Mouse (Mus musculus) layer of hippocampus, adult 2 months (tissue): ENCODE data around the gene Ephb4. TPM values are rescaled to one million over a fixed set of nuclear protein-coding genes. Genes with fewer than 3 reads are reported as not detected.

Experiments
- DNase-seq, 2 experiments: peaks; one replicate each; pipeline ENCODE4 v3.0.0; 2022; ENCODE audit warnings: low spot score in 2 of 2
- H3K27ac ChIP-seq: fragments of 200-600 bp; 2 replicates; pipeline ENCODE4 v1.8.1; 2022
- H3K4me3 ChIP-seq: fragments of 200-600 bp; 2 replicates; pipeline ENCODE4 v1.8.1; 2022; ENCODE audit warnings: mild to moderate bottlenecking
- CTCF ChIP-seq: fragments of 200-600 bp; conservative IDR thresholded peaks from 2 replicates; pipeline ENCODE4 v1.8.1; 2022; ENCODE audit warnings: antibody characterized with exemption, mild to moderate bottlenecking, moderate library complexity
- total RNA-seq, 2 experiments: library from RNA; stranded (reverse); gene quantifications; 2 replicates each; pipeline ENCODE4 v1.2.3; 2021

Ephb4 gene
- total RNA-seq, 2 experiments from 2014 or later: 5.6 to 5.7 TPM

DNA sequence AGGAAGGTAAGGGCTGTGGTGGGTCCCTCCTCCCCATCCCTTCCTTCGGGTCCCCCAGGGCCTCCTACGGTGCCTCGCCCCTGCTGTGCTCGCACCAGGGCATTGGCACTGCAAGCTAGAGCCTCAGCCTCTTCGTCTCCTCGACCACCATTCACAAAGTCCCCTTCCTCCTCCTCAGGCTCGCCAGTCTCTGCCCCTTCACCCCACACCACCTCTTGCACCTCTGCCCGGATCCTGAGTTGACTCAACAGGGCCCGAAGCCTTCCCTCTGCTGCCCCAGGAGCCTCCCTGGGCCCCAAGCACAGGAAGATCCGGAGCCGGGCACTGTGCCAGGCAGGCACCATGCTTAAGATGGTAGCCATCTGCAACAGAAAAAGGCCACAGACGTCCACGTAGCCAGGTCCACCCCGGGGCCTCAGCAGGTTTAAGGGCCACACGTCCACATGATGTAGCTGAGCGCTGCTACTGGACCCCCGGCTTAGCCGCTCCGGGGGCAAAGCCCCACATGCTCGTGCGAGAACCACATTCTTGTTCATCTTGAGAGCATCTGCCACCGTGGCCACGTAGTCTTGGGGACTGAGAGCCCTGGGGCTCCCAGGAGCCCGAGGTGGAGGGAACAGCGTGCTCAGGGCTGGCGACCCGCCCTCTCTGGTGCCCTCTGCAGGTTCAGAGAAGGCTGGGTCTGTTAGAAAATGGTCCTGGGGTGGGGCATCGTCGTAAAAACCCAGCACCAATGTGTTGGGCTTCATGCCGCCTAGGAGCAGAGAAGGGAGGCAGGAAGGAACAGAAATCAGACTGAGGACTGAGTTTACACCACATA, 34.6 kb upstream of the Ephb4 start:
- peak; percentile 70 for TF ChIP-seq CTCF
- no peak overlapping the region for H3K27ac ChIP-seq
- H3K4me3 ChIP-seq: no peak overlapping the region
- no peak for DNase-seq

DNA sequence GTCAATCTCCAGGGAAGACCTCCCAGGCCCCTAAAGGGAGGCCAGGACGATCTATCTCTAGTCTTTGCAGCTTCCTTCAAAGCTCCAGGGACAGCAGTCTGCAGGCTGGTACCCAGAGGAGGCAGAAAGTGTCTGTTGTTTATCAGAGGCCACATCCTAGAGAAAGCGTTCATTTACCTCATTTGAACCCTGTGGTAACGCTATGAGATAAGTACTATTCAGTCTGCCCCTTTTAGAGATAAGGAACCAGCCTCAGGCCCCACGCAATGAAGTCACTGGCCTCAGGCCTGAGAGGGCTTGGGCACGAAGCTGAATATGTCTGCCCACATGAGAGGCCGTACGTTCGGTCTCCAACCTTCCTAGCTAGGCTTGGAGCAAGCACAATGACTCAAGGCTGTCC, 32.5 kb upstream of the Ephb4 start:
- no peak overlapping the region for H3K4me3 ChIP-seq
- DNase-seq: no peak
- no peak for TF ChIP-seq CTCF
- no peak overlapping the region for H3K27ac ChIP-seq

DNA sequence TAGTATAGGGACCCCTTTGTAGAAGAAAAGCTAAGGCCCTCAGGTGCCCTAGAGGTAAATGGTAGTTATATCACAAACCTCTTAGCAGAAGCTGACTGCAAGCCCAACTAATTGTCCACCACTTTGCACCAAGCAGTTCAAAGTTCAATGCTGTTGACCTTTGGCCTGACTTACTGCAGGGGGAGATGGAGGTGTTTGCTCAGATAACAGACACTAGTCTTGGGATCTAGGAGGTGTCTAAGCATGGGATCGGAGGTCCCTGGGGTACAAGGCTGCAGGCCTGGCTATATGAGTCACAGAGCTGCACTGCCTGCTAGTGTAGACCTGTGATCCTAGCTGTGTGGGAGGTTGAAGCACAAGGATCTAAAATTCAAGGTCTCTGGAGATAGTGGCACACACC, 31.3 kb upstream of the Ephb4 start:
- no peak for TF ChIP-seq CTCF
- no peak for DNase-seq
- H3K27ac ChIP-seq: no peak overlapping the region
- no peak overlapping the region for H3K4me3 ChIP-seq

DNA sequence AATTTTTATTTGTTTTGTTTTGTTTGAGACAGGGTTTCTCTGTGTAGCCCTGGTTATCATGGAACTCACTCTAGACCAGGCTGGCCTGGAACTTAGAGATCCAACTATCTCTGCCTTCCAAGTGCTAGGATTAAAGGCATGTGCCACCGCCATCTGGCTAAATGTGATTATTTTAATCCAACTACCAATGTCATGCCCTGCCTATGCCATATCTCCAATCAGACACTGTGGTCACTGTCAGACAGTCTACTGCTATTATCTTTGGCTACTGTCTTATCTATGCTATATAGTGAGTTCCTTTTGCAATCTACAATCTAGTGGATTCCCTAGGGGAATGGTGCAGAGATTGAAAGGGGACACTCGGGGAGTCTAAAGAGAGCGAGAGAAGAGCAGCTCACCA, 28.9 kb upstream of the Ephb4 start:
- no peak for TF ChIP-seq CTCF
- no peak for DNase-seq
- no peak overlapping the region for H3K27ac ChIP-seq
- H3K4me3 ChIP-seq: no peak overlapping the region

DNA sequence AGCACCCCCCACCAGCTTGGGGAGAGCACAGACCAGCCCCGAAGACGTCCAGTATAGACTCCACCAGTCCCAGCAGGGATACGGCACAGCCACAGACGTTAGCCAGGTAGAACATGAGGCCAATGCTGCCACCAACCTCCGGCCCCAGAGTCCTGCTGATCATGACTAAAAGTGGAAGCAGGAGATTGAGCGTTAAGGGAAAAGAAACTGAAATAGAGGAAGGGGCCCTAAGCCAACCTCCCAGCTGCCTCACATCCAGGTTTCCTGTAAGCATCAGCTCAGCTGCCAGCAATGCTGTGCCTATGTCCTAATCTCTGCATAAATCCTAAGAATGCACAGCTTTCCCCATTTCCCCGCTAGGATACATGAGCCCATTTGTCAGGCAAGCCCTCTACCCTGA, 19.0 kb upstream of the Ephb4 start:
- no peak for DNase-seq
- no peak for TF ChIP-seq CTCF
- Histone ChIP-seq H3K27ac (no peak overlapping the region), H3K4me3 (no peak overlapping the region)

DNA sequence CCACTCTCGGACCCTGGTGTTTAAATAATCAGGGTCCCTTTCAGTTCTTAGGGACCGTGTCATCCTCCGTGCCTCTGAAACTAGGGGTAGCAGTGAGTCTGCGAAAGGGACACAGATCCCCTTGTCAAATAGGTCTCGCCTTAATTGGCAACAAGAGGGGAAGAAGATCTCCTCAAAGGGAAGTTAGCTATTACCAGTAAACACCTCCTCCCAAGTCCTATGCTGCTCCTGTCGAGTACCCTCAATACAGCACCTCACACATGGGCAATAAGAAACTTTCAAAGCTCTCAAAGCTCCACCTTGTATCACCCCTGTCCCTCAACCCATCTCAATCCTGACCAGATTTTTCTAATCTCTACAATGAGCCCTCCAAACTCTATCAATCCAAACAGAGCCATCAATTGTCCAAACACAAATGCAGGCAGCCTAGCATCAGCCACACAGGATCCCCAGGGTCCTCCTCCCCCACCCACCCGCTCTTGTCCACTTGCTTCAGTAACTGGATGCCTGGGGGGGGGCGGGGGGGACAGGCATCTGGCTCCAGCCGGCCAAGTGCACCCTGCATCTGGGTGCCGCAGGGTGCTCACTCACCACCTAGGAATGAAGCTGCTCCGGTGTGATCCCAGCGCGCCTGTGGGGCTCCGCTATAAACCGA, 16.9 kb upstream of the Ephb4 start:
- Histone ChIP-seq H3K4me3 (peak overlapping the region; percentile 78), H3K27ac (peak overlapping the region; percentile 75)
- no peak for TF ChIP-seq CTCF

DNA sequence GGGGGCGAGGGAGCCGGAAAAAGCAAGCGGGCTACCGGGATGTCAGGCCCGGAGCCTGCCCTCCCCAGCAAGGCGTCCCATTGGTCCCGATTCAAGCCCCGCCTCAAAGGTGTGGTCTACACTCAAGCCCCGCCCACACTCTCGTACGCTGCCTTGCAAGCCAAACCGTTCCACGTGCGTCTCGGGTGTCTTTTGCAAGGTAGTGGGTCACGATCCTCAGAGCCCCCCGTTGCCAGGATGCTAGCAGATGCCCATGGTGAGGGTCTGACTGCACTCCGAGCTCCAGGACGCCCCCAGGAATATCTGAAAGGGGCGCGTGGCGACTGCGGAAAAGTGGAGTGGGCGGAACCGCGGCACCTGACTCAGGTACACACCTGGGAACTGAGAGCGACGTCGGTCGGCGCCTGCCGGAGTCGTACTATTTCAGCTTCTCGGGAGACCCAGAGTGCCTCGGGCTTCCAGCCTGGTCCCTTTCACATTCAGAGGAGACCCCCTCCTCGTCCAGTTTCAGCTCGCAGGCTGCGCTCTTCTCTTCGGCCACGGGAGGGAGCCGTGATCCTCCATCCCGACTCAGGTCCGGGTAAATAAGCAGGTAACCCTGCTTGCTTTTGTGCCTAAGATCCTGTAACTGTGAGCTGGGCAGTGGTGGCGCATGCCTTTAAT, 16.3 kb upstream of the Ephb4 start, which contains the start of gene Slc12a9:
TSS of gene Slc12a9 (minus strand) at position 86 of the 663 bp plus-strand sequence.
- Histone ChIP-seq H3K27ac (peak within 1 kb of the TSS; percentile 75), H3K4me3 (peak within 1 kb of the TSS; percentile 78)
- DNase-seq: peak; percentile 91 to 92
- peak; percentile 88 for TF ChIP-seq CTCF

More for the DNA sequence above, 16.9 kb upstream of the Ephb4 start:
- no peak for DNase-seq

DNA sequence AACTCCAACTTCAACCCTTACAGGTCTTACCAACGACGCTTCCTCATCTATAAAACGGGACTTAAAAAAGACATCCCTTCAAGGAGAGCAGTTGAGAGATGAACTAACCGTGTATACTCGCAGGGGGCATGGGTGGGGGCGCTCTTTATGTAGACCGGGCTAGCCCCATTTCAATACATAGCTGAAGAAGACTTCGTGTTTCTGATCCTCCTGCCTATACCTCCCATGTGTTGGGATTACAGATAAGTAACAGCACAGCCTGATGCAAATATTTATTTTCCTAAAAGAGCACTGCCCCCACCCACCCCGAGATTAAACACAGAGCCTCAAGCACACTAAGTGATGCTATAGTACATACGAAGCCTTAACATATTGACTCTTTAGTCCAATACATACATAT, 15.6 kb upstream of the Ephb4 start:
- H3K27ac ChIP-seq: no peak overlapping the region
- TF ChIP-seq CTCF: no peak
- no peak overlapping the region; the same call in 1 of the 2 replicates for H3K4me3 ChIP-seq
- DNase-seq: no peak

DNA sequence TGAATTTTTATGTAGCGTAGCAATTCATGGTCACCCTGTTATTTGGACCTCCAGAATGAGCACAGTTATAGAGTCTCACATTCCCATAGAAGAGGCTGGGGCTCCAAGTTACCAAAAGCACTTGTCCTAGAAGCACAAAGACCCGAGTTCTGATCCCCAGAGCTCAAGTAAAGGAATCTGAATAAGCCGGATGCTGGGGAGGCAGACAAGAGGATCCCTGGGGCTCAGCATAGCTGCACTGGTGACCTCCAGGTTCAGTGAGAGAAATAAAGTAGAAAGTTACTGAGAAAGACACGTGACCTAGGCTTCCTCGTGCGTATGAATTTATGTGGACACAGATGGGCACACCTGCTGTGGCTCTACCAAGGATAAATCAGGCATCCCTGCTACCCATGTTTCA, 14.8 kb upstream of the Ephb4 start:
- H3K4me3 ChIP-seq: no peak overlapping the region
- H3K27ac ChIP-seq: no peak overlapping the region
- TF ChIP-seq CTCF: no peak
- no peak for DNase-seq

DNA sequence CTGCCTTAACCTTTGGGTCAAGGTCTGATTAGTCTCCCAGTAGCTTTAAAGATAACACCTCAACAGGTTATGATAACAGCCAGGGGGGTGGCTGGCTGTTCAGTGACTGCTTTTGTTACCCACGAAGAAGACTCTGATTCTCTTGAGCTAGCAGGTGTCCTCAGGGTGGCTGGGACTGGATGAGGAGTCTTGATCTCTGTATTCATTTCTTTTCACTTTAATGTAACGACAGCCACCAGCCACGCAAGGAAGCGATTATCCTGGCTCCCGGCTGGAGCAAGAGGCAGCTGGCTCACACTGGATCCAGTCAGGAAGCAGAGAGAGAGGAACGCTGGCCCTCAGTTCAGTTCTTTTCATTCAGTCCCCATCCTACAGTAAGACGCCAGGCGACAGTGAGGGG, 12.7 kb upstream of the Ephb4 start:
- no peak for DNase-seq
- no peak overlapping the region for H3K27ac ChIP-seq
- H3K4me3 ChIP-seq: no peak overlapping the region
- no peak for TF ChIP-seq CTCF

DNA sequence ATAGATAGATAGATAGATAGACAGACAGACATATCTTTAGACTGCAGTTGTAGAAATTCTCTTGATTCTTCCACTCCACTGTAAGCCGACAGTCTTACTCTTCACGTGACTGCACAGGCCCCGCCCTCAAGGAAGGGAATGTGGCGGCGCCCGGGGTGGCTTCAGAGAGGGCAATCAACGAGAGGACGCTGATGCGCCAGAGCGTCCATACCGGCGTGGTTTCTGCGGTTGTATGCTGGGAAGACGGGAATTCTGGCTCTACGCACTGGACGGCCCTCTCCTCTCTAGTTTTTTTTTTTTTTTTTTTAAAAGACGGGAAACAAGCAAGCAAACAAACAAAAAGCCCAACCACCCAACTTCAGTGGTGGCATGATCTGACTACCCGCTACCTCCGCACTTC, 11.7 kb upstream of the Ephb4 start:
- Histone ChIP-seq H3K4me3 (peak overlapping the region; percentile 63), H3K27ac (peak overlapping the region; percentile 81)
- TF ChIP-seq CTCF: no peak
- peak; percentile 91 to 94 for DNase-seq

DNA sequence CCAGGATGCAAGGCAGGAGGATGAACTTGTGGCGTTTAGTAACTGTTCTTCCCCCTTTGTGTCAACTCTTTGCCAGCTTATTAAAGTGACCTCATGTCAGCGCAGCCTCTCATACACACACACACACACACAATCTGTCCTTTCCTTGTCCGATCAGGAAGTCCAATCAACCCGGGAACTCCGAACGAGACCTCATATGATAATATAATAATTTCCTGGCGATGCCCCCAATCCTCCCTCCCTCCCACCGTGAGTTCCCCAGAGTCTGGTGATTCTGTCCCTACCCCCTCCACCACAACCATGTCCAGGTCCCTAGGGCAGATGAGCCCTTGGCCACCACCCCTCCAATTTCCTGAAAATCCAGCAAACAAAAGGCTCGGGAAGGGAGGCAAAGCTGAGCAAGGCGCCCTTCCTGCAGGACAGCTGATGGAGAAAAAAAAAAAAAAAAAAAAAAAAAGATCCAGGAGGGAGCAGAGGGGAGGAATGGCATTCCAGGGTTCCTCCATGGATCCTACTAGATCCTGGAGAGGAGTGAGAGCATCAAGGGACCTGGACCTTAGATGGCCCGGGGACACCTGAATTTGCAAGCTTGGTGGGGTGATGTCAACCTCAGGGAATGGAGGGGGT, 11.1 kb upstream of the Ephb4 start:
- Histone ChIP-seq H3K27ac (peak overlapping the region; percentile 81), H3K4me3 (peak overlapping the region; percentile 63)
- no peak for TF ChIP-seq CTCF
- DNase-seq: no peak
